Mouse (Mus musculus) MN1 (cell line): ENCODE measurements around the gene Sv2a.
"Not testable (repeated sequence)": the region's sequence is repeated elsewhere in the genome, so short reads cannot be mapped to it uniquely, and the experiment has no call there.

ENCODE experiments used
- DNase-seq: peaks from one replicate; pipeline ENCODE4 v3.0.0-alpha.2; 2016; ENCODE audit warnings: low spot score

Sv2a gene

DNA sequence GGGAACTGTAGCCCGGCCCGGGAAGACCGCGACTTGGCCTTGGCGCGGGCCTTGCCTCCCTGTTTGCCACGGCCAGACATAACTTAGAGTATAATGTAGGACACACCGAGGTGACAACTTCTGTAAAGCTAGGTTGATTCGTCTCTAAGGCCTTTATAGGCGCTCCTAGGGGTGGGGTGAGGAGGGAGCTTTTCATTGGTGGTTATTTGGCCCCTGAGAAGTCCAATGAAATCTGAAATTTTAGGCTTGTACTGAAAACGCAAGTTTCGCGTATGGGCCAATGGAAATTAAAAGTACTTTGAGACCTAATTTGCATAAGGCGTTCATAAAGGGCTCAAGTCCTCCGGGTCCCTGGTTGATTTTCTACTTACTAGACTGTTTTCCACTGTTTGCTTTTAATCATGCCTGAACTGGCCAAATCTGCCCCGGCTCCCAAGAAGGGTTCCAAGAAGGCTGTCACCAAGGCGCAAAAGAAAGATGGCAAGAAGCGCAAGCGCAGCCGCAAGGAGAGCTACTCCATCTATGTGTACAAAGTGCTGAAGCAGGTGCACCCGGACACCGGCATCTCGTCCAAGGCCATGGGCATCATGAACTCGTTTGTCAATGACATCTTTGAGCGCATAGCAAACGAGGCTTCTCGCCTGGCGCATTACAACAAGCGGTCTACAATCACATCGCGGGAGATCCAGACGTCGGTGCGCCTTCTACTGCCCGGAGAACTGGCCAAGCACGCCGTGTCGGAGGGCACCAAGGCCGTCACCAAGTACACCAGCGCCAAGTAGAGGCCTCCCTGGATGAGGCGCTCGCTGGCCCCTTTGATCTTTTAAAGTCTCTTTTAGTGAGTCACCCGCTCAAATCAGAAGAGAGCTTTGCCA, 40.1 kb downstream of the Sv2a start, which contains the start of the genes Hist2h2ac and Hist2h2be:
TSS of gene Hist2h2ac (minus strand) at position 116 of the 875 bp plus-strand sequence.
TSS of gene Hist2h2be (plus strand) at position 355 of the 875 bp plus-strand sequence.
- peak; percentile 94 for DNase-seq

DNA sequence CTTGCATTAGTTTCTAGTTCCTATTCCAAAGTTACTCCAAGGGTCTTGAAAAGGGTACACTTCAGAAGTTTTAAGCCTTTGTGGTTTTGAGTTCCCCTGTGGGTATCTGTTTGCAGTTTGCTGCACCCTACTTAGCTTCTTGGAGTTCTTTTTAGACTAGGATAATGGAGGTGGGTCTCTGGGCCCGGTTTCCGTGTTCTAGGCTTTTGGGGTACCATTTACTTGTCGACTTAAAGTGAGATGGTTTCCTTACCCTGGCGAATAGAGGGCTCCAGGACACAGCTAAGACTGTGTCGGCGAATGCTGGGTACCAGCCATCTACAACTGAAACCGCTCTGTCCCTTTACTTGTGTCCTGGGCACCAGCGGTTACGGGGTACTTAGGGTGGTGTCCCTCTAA, 40.7 kb downstream of the Sv2a start:
- DNase-seq: peak; percentile 34

DNA sequence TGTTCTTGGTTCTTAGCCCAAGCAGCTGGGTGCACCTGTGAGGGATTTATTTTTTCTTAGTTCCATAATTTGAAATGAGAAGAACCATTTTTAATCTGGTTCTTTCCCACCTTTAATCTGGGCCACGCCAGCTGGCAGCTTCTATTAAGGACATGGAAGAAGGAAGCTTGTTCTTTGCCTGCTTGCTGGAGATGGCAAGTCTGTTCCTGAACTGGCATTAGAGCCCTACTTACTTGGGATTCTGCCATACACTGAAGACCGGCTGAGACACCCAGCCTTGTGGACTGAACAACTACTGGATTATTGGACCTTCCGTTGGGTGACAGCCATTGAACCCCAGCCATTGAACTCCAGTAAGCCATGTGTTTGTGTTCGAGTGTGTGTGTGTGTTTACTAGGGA, 41.8 kb downstream of the Sv2a start:
- DNase-seq: no peak

DNA sequence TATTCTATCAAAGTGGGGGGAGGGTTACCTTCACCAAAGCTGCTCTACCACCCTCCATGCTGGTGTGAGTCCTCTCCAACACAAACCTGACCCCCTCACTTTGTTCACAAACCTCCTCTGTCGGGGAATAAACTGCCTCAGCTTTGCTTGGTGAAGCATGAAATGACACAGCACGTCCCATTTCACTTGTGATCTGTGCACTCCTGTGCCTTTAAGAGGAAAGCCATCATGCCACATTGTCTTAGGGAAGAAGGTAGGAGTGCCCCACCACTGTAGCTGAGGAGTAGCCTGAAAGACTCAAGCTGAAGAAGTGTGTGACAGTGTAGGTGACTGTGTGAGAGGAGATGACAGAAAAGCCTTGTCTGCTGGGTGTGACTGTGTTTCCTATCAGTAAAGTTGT, 44.5 kb downstream of the Sv2a start:
- DNase-seq: no peak

DNA sequence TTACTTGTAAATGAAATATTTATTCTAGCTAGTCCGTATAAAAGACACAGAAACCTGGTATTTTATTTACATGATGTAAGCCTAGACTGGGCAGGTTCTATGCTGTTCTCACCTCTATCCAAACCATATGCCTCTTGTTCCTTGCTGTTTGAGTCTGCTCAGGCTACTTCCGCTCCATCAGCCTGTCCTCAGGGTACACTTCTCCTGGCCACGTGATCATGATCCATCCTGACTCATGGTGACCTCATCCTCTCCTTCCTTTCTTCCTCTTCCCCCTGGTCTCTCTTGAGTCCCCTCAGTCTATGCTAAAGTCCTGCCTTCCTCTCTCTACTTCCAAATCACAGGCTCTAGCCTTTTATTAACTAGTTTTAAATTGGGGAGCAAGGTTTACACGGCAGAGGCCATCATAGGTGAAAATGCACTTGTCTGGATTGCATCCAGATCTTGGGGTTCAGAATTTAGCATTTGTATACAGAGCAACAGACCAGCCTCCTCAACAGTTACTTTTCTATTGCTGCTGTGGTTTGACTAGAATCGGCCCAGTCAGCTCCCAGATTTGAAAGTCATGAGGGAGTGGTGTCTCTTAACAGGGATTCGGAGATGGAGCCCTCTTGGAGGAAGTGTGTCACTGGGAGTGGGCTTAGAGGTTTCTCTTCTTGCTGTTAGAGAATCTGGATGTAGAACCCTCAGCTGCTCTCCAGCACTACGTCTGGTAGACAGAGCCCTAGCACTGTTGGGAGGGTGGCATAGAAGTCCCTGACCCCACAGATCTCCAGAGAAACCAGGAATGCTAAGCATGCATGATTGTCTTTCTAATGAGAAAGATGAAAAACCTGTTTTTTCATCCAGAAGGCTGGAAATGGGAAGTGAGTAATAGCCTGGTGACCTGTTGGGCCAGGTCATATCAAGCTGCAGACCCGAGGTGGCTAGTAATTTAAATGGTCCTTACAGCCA, 46.0 kb downstream of the Sv2a start:
- DNase-seq: peak; percentile 56

DNA sequence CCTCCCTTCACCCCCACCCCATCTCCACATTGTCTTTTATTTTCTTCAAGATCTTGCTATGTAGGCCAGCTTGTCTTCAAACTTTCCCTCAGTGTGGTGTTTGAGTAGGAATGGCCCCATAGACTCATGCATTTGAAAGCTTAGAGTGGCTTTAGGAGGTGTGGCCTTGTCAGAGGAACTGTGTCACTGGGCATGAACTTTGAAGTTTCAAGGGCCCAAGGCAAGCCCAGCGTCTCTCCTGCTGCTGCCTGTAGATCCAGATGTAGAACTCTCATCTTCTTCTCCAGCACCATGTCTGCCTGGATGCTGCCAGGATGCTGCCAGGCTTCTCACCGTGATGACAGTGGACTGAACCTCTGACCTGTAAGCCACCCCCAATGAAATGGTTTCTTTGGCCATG, 47.9 kb downstream of the Sv2a start:
- DNase-seq: no peak

DNA sequence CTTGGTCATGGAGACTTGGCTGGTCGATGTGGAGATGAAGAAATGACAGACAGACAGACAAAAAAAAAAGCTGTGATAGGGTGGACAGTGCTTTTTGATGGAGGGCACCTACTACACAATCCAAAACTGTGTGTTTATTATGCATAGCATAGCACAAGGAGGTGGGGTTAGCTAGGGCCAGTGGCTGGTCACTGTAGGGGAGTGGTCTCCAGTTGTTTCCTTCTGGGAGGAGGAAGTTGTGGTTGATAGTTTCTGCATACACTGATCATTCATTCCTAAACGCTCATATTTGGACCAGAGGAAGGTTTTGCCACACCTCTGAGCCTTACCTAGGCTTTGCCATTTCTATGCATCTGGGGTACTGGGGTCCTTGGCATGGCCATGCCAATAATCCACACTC, 49.5 kb downstream of the Sv2a start:
- DNase-seq: no peak

DNA sequence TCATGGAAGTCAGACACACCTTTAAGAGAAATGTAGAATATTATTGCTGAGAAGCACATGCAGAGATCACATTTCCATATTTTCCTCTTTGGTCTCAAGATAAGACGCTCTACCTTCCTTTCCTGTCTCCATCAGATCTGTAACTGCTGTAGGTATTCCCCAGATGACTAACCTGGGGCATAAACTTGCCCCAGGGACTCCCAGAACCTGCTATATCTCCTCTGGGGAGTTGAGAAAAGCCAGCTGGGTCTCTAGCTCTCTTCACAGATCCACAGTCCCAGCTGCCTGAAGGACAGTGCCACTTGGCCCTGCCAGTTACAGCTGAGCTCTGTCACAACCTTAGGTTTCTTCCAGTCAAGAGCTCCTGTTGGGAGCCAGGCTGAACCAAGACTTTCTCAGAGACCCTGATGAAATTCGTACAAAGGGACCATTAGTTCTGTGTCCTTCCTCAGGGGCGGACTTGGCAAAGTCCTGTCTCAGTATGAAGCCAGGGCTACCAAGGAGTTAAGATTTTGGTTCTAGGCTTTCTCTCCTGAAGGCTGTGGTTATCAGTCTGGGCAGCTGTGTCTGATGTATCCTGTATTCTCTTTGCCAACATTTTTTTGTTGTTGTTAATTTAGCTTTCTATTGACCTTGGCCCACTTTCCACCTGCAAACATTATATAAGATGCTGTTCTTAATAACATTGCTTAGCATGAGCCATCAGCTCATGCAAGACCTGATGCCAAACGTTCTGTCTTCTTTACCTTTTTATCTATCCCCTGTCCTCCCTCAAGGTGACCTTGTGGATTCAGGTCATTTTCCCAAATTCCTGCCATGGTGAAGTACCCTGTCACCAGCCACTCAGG, 50.2 kb downstream of the Sv2a start:
- no peak for DNase-seq

DNA sequence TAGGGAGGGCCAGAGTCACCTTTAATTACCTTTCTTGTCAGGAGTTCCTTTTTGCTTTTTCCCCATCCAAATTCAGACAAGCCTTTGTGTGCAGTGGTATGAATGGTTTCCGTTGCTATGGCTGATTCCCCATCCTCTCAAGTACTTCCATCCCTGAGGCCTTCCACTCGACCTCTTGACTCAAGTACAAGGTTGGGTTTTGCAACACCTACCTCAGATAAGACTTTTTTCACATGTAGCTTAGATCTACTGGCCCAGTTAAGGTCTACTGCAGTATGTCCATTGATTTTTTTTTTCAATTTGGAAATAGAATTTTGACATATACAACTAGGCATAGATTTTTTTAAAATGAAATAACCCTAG, 50.8 kb downstream of the Sv2a start:
- DNase-seq: no peak

DNA sequence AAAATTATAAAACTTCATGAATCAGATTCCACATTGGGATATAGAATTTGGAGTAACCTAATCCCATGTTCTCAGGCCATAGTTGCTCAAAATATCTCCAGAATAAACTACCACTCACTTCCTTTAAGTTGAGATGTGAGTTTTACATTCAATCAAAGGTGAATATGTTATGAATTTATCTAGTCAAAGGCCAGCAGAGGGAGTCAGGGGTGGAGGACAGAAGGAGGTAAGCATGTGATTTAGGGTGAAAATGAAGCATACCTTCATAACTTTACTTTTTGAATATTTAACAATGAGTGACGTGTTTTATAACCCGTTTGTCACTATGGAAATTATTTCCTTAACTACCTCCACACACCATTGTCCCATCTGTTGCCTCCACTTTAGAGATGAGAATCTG, 54.0 kb downstream of the Sv2a start:
- DNase-seq: no peak

DNA sequence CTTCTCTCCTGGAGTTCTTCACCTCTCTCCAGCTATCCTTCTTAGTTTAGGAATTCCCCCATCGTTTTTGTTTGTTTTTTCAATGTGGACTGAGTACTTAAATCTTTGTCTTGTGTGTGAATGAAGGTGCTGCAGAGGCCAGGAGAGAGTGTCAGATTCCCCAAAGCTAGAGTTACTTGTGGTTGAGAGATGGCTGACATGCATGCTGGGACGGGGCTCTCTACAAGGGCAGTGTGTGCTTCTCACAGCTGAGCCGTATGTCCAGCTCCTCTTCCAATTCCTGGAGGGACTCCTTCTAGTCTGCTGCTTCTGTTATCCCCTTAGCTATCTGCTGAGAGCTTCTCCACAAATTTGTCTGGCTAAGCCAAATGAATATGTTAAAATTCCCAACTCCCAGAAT, 54.9 kb downstream of the Sv2a start:
- DNase-seq: no peak

DNA sequence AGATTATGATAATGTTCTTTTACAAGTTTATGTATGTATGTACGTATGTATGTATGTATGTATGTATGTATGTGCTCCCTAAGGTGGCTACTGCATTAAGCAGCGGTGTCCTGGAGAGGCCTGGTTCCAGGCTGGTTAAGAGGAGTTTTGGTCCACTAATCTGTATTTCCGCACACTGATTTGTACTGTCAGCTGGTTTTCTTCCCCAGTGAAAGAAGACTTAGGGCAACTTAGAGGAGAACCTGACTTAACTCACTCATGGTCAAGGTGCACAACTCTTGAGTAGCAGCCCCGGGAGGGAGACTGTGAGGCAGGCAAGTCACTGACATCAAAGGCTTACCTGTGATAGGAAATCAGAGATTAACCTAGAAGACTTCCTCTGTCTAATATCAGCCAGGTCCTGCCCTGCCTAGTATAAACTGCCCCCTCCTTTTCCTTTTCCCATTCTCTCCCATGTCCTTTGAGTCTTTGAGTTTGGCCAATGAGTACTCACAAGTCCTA, 55.9 kb downstream of the Sv2a start:
- no peak for DNase-seq

DNA sequence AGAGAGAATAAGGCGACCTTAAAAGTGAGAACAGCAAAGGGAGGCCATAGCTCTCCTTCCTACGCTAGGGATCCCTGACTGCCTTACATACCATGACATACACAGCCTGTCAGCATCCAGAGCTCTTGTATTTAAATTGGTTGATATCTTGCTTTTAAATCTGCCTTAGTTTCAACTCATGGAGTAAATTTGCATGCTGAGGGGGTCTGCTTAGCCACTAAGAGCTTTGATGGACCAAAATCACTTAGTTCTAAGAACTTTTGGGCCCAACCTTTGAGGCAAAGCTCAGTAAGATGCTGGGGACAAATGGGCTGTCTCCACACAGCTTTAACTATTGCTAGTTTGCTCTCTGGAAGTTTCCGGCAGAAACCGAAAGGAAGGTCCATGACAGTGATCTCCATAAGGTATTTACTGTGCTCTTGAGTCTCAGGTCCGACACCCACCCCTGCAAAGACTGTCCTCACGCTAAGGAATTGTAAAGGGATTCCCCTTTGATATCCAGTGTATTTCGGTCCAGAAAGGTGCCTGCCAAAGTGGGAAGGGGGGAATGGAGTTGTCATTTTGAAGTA, 56.5 kb downstream of the Sv2a start:
- DNase-seq: peak; percentile 43

DNA sequence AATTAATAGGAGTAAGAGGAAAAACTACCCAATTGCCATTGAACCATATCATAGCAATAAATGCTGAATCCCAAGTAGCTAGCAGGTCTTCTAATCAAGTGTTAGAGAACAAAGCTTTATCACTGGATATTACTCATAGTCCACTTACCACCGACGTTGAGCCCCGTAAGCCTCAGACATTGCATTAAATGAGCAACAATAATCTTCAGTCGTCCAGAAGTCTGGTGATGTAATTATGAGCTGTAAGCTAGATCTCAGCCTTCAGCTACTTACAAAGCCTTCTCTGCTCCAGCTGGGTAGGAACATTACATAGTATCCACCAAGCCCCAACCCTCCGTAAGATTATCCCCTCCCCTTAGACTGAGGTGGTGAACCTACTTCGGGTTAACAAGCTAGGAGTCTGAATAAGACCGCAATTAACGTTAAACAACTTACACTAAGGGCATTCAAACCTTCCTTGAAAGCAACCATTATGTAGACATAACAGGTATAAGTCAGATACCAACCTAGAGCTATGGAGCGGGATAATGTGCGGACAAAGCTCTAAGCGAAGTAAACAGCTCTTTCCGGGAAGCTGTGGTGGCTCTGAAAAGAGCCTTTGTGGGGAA, 57.1 kb downstream of the Sv2a start:
- DNase-seq: peak; percentile 53

DNA sequence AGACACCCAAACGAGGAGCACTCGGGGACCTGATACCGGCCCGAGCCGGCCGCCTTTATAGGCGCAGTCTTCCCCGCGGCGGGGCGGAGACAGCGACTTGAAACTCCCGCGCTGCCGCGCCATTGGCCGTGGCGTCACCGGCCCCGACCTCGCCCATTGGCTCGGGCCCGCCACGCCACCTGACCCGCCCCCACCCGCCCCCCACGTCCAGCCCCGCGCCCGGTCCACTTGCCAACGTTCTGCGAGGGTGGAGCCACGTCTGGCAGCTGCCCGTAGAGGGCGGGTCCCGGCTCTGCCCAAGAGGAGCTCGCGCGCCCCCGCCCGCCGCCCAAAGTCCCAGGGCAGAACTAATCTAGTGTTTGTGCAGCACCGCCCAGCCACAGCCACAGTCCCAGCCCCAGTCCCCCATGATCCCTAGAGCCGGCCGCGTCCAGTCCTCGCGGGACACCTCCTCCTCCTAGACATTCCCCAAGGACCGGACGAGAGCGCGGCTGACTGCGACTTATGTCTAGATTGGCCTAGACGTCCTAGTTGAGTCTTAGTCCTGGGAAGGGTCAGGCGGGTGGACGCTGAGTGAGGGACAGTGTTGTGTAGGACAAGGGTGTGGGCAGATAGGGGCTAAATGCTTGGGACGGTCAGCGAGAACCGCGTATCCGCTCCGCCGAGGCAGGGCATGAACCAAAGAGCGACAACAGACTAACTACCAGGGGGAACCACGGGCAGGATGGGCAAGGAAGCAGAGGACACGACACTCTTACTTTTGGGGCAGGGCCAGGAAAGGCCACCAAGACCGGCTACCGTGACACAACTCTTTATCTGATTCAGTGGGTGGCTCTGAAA, 58.2 kb downstream of the Sv2a start, which contains the start of gene Hist2h3c2:
TSS of gene Hist2h3c2 (minus strand) at position 174 of the 840 bp plus-strand sequence.
- DNase-seq: not testable (repeated sequence)

DNA sequence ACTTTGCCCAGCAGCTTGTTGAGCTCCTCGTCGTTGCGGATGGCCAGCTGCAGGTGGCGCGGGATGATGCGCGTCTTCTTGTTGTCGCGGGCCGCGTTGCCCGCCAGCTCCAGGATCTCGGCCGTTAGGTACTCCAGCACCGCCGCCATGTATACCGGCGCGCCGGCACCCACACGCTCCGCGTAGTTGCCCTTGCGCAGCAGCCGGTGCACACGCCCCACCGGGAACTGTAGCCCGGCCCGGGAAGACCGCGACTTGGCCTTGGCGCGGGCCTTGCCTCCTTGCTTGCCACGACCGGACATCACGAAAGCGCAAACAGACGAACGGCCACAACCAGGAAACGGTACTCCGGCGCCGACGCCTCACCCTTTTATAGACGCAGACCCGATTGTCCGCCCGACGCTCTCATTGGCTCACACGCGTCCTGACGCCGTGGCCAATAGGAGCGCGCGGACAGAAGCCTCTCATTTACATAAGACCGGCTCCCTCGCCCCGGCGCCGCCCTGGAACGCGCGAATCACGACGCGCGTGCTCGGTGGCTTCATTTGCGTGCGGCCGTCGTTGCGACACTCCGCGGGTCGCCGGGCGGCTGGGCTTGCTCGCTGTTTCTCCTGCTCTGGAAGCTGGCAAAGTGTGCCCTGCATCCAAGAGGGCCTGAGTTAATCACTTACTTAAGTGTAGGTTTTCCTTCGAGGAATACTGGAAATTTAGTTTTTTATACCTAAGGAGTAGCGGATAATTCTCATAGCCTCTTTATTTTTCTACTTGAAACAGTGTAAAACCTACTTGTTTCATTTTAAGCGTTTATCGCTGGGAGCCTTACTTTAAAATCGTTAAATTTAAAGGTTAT, 59.2 kb downstream of the Sv2a start, which contains the start of gene Hist2h2aa2:
TSS of gene Hist2h2aa2 (minus strand) at position 328 of the 850 bp plus-strand sequence.
- peak; percentile 60 for DNase-seq

DNA sequence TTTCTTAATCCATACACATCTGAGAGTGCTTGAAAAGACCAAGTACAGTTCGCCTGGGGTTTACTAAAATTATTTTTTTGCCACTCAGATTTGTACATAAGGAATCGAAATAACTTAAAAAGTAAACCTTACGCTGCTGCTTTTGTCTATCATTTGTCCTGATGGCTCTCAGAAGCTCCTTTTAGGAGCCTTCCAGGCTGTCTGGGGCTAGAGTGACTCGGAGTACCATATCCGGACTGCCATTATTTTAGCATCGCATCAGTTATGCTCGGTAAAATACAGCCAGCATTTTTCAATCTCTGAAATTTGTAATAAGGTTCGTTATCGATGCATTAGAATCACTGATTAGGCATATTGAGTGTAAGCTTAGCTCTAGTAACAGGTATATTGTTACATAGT, 59.8 kb downstream of the Sv2a start:
- no peak for DNase-seq

DNA sequence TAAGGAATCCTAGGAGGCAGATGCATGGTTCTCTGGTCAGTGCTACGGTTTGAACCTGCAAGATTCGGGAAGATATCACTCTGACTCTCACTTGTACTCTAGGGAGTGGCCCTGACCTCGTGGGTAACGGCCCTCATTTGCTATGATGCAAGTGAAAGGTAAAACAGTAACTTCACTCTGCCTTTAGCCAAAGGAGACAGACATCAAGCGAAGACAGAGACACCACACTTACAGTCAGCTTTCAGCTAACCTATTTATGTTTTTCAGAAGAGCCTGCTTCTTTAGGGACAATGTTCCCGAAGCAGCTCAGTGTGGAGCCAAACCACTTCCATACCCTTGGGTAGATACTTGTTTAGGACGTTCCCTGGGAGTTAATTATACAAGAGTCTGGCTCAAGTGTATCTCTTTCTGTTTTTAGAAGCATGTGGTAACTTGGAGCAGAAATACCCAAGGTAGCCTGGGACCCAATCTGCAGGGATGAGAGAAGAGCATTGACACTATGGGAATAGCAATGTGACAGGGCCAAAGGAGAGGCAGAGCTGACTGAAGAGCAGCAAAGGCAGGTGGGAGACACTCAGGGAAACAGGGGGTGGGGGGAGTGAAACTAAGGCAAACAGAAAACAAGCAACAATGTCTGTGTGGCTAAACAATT, 63.1 kb downstream of the Sv2a start:
- DNase-seq: peak; percentile 61
